Mouse (Mus musculus) heart, embryonic 13.5 days (tissue): ENCODE measurements around the gene Evc2. TPM values are rescaled to one million over a fixed set of nuclear protein-coding genes. Genes with fewer than 3 reads are reported as not detected.

Experiments
- ATAC-seq: fragments of 200-750 bp; cut with Nextera tagmentation; 2 replicates; pipeline ENCODE4 v1.8.0; 2017; ENCODE audit warnings: moderate TSS enrichment; ENCODE audit not compliant: insufficient number of reproducible peaks, low FRiP score, low TSS enrichment; ENCODE audit errors: extremely low read depth
- H3K27ac ChIP-seq: fragments of 300-500 bp; sonication (generic); replicated peaks from 2 replicates; pipeline ENCODE4 v1.5.1; 2015; ENCODE audit warnings: moderate library complexity, mild to moderate bottlenecking, inconsistent platforms
- H3K27me3 ChIP-seq: fragments of 300-500 bp; sonication (generic); replicated peaks from 2 replicates; pipeline ENCODE4 v1.6.1; 2015; ENCODE audit warnings: mild to moderate bottlenecking, inconsistent platforms
- H3K36me3 ChIP-seq: fragments of 300-500 bp; sonication (generic); 2 replicates; pipeline ENCODE4 v1.6.1; 2015; ENCODE audit warnings: mild to moderate bottlenecking, inconsistent platforms
- H3K4me1 ChIP-seq: fragments of 300-500 bp; sonication (generic); 2 replicates; pipeline ENCODE4 v1.6.1; 2015; ENCODE audit warnings: inconsistent platforms
- H3K4me2 ChIP-seq: fragments of 300-500 bp; sonication (generic); 2 replicates; pipeline ENCODE4 v1.6.1; 2015; ENCODE audit warnings: inconsistent platforms, mild to moderate bottlenecking, moderate library complexity
- H3K4me3 ChIP-seq: fragments of 300-500 bp; sonication (generic); 2 replicates; pipeline ENCODE4 v1.5.1; 2015; ENCODE audit warnings: moderate library complexity, mild to moderate bottlenecking, inconsistent platforms
- H3K9ac ChIP-seq: fragments of 300-500 bp; sonication (generic); 2 replicates; pipeline ENCODE4 v1.6.1; 2015; ENCODE audit warnings: inconsistent platforms, mild to moderate bottlenecking, moderate library complexity
- H3K9me3 ChIP-seq: fragments of 300-500 bp; sonication (generic); 2 replicates; pipeline ENCODE4 v1.6.1; 2016; ENCODE audit warnings: inconsistent platforms
- WGBS: fragments of 180-500 bp; shearing (Covaris S2); methylation state at CpG from one replicate; pipeline ENCODE4 v1.1.7; 2015; ENCODE audit warnings: mixed read lengths; 5-methylcytosine and 5-hydroxymethylcytosine counted together
- polyA plus RNA-seq: library from polyadenylated mRNA; unstranded; fragments of >200 nt; fragmentation: Nextera tagmentation; extraction: Ambion mirVana; gene quantifications from 2 replicates; pipeline ENCODE4 v1.2.1, GENCODE M21; 2015

Gene Evc2
- 8.8 and 10.1 TPM in 2 replicates for polyA plus RNA-seq

GRCm38 (mm10) chr5:37338288-37338687 is at the start of gene Evc2:
TSS of gene Evc2 (plus strand) at chr5:37338499.
- Histone ChIP-seq H3K27me3 (peaks cover 16% of the 10 kb centered on the region), H3K4me1 (peaks cover 42% of the 10 kb centered on the region), H3K27ac (peak within 1 kb of the TSS; percentile 71), H3K36me3 (peaks cover 12% of the 10 kb centered on the region; the same call in 1 of the 2 replicates), H3K9ac (peak within 1 kb of the TSS; percentile 85), H3K4me2 (peak within 1 kb of the TSS; percentile 87), H3K4me3 (peak within 1 kb of the TSS; percentile 72), H3K9me3 (no peaks in the 10 kb centered on the region)
- peak; percentile 28; the same call in 1 of the 2 replicates for ATAC-seq
- WGBS: under 1% methylated on average over 27 of the region's 27 CpGs

- no peaks in the 10 kb centered on the region for H3K36me3 ChIP-seq
- H3K27ac ChIP-seq: no peak overlapping the region
- no peaks in the 10 kb centered on the region for H3K27me3 ChIP-seq
- no peak for ATAC-seq
- H3K9me3 ChIP-seq: no peaks in the 10 kb centered on the region
- no peak overlapping the region for H3K4me3 ChIP-seq
- 13% methylated on average over 3 of the region's 3 CpGs for WGBS
- no peak overlapping the region for H3K4me2 ChIP-seq
- H3K4me1 ChIP-seq: no peaks in the 10 kb centered on the region
- no peak overlapping the region for H3K9ac ChIP-seq
Observed at GRCm38 (mm10) chr5:37289236-37289635, 49.1 kb upstream of the Evc2 start.

- H3K4me1 ChIP-seq: no peaks in the 10 kb centered on the region
- H3K9ac ChIP-seq: no peak overlapping the region
- H3K27me3 ChIP-seq: no peaks in the 10 kb centered on the region
- H3K4me2 ChIP-seq: no peak overlapping the region
- no peak for ATAC-seq
- no peak overlapping the region for H3K27ac ChIP-seq
- WGBS: 56% methylated on average over 9 of the region's 9 CpGs
- H3K36me3 ChIP-seq: no peaks in the 10 kb centered on the region
- no peak overlapping the region for H3K4me3 ChIP-seq
- H3K9me3 ChIP-seq: no peaks in the 10 kb centered on the region
Observed at GRCm38 (mm10) chr5:37290983-37291382, 47.3 kb upstream of the Evc2 start.

GRCm38 (mm10) chr5:37296717-37297116 is 41.6 kb upstream of the Evc2 start:
- Histone ChIP-seq H3K4me1 (no peaks in the 10 kb centered on the region), H3K4me2 (no peak overlapping the region), H3K9me3 (no peaks in the 10 kb centered on the region), H3K27me3 (no peaks in the 10 kb centered on the region), H3K4me3 (no peak overlapping the region), H3K9ac (no peak overlapping the region), H3K27ac (no peak overlapping the region), H3K36me3 (no peaks in the 10 kb centered on the region; the same call in 1 of the 2 replicates)
- WGBS: 70% methylated on average over 10 of the region's 10 CpGs
- no peak for ATAC-seq

GRCm38 (mm10) chr5:37298370-37298769 is 39.9 kb upstream of the Evc2 start:
- H3K27ac ChIP-seq: no peak overlapping the region
- peaks cover 3% of the 10 kb centered on the region for H3K36me3 ChIP-seq
- H3K9me3 ChIP-seq: no peaks in the 10 kb centered on the region
- H3K4me1 ChIP-seq: no peaks in the 10 kb centered on the region
- 13% methylated on average over 7 of the region's 7 CpGs for WGBS
- H3K4me3 ChIP-seq: no peak overlapping the region
- H3K9ac ChIP-seq: no peak overlapping the region
- H3K27me3 ChIP-seq: no peaks in the 10 kb centered on the region
- ATAC-seq: no peak
- H3K4me2 ChIP-seq: no peak overlapping the region

GRCm38 (mm10) chr5:37310026-37310425 is 28.3 kb upstream of the Evc2 start:
- ATAC-seq: no peak
- no peak overlapping the region for H3K9ac ChIP-seq
- WGBS: 74% methylated on average over 9 of the region's 9 CpGs
- peaks cover 4% of the 10 kb centered on the region for H3K9me3 ChIP-seq
- H3K27ac ChIP-seq: no peak overlapping the region
- no peak overlapping the region for H3K4me2 ChIP-seq
- H3K36me3 ChIP-seq: peaks cover 22% of the 10 kb centered on the region
- H3K4me3 ChIP-seq: no peak overlapping the region
- H3K27me3 ChIP-seq: no peaks in the 10 kb centered on the region
- no peaks in the 10 kb centered on the region for H3K4me1 ChIP-seq

GRCm38 (mm10) chr5:37312980-37313722 is 25.1 kb upstream of the Evc2 start:
- no peak for ATAC-seq
- Histone ChIP-seq H3K4me3 (no peak overlapping the region), H3K36me3 (peaks cover 51% of the 10 kb centered on the region), H3K9ac (no peak overlapping the region), H3K9me3 (peaks cover 17% of the 10 kb centered on the region), H3K4me1 (no peaks in the 10 kb centered on the region), H3K27me3 (no peaks in the 10 kb centered on the region), H3K27ac (no peak overlapping the region), H3K4me2 (no peak overlapping the region)
- WGBS: 73% methylated on average over 12 of the region's 12 CpGs

GRCm38 (mm10) chr5:37318715-37319114 is 19.6 kb upstream of the Evc2 start:
- no peak for ATAC-seq
- WGBS: 79% methylated on average over 6 of the region's 6 CpGs
- no peak overlapping the region for H3K27ac ChIP-seq
- H3K9me3 ChIP-seq: peaks cover 17% of the 10 kb centered on the region
- no peak overlapping the region for H3K4me2 ChIP-seq
- no peak overlapping the region for H3K9ac ChIP-seq
- H3K27me3 ChIP-seq: no peaks in the 10 kb centered on the region
- H3K4me1 ChIP-seq: no peaks in the 10 kb centered on the region
- H3K4me3 ChIP-seq: no peak overlapping the region
- peaks cover 70% of the 10 kb centered on the region for H3K36me3 ChIP-seq

- Histone ChIP-seq H3K36me3 (peaks cover 68% of the 10 kb centered on the region), H3K9ac (no peak overlapping the region), H3K4me3 (no peak overlapping the region), H3K4me2 (no peak overlapping the region), H3K27me3 (no peaks in the 10 kb centered on the region), H3K4me1 (no peaks in the 10 kb centered on the region), H3K9me3 (peaks cover 11% of the 10 kb centered on the region), H3K27ac (no peak overlapping the region)
- WGBS: 51% methylated on average over 3 of the region's 3 CpGs
- no peak for ATAC-seq
Observed at GRCm38 (mm10) chr5:37320174-37320573, 18.1 kb upstream of the Evc2 start.

GRCm38 (mm10) chr5:37320761-37321160 is 17.5 kb upstream of the Evc2 start:
- no peak overlapping the region for H3K4me2 ChIP-seq
- no peaks in the 10 kb centered on the region for H3K4me1 ChIP-seq
- H3K9ac ChIP-seq: no peak overlapping the region
- no peak overlapping the region for H3K4me3 ChIP-seq
- 58% methylated on average over 4 of the region's 4 CpGs for WGBS
- no peaks in the 10 kb centered on the region for H3K27me3 ChIP-seq
- no peak for ATAC-seq
- H3K27ac ChIP-seq: no peak overlapping the region
- peaks cover 5% of the 10 kb centered on the region for H3K9me3 ChIP-seq
- H3K36me3 ChIP-seq: peaks cover 68% of the 10 kb centered on the region

- Histone ChIP-seq H3K27ac (no peak overlapping the region), H3K4me2 (no peak overlapping the region), H3K9ac (no peak overlapping the region), H3K4me1 (no peaks in the 10 kb centered on the region), H3K9me3 (no peaks in the 10 kb centered on the region), H3K36me3 (peaks cover 45% of the 10 kb centered on the region), H3K27me3 (no peaks in the 10 kb centered on the region), H3K4me3 (no peak overlapping the region)
- WGBS: 54% methylated on average over 6 of the region's 6 CpGs
- no peak for ATAC-seq
Observed at GRCm38 (mm10) chr5:37326675-37327074, 11.6 kb upstream of the Evc2 start.
